ENCODE assay signal across 16 mouse cellular contexts in genomic region chr17:73893207-73893606, GRCm38 (mm10). TPM values are rescaled to one million over a fixed set of nuclear protein-coding genes. Genes with fewer than 3 reads are reported as not detected.
DNase-seq lines count a peak whose midpoint lies in the region; ATAC-seq and TF ChIP-seq lines count a peak whose summit lies in the region.
"Had no signal": no experiment of that assay in that cellular context is flagged by ENCODE, and none has a peak within 500 bp of the region (broad histone marks: within the 10 kb centered on the region; RNA-seq: fewer than 3 reads in every experiment).

No protein-coding gene starts in this region.

- peak; percentile 89 for DNase-seq in 416B (ENCODE audit: low read depth)
- peak; percentile 58 for DNase-seq in CD4-positive, CD25-positive, alpha-beta regulatory T cell, adult 2 months (ENCODE audit: low read depth, low spot score)
- DNase-seq in c-Kit-positive CD71-negative TER-119-negative erythroid progenitor cells, embryonic 14.5 days (ENCODE audit: low read depth) = peak; percentile 30
- DNase-seq in limb, embryonic 14.5 days (ENCODE audit: low spot score) = no peak
- DNase-seq in heart, adult 8-10 months (ENCODE audit: low spot score) = no peak
- DNase-seq in lung, postnatal 25 days (ENCODE audit: low spot score) = no peak
- DNase-seq: adrenal gland, postnatal 36 days; cerebellum, postnatal 36 days; forebrain, postnatal 0 days; heart, adult 2 months; left cerebral cortex, postnatal 4 days; lung, embryonic 14.5 days had no signal

- H3K4me3 ChIP-seq in limb, embryonic 14.5 days (replicated peaks; ENCODE audit: low read length) = no peak overlapping the region
- no peak overlapping the region for H3K4me3 ChIP-seq in intestine, embryonic 15.5 days (replicated peaks)
- H3K4me3 ChIP-seq: embryonic facial prominence, embryonic 13.5 days; heart, adult 2 months; midbrain, embryonic 10.5 days had no signal

- no peaks in the 10 kb centered on the region for H3K27me3 ChIP-seq in limb, embryonic 14.5 days (ENCODE audit: control insufficient read depth, insufficient read depth, low read length)
- H3K27me3 ChIP-seq in intestine, embryonic 15.5 days (replicated peaks) = no peaks in the 10 kb centered on the region
- H3K27me3 ChIP-seq: embryonic facial prominence, embryonic 13.5 days had no signal

- TF ChIP-seq POLR2A in limb, embryonic 14.5 days (IDR thresholded peaks at IDR 0.05; ENCODE audit: borderline replicate concordance, extremely low read depth, insufficient read depth, insufficient read length) = no peak

- no peaks in the 10 kb centered on the region for H3K36me3 ChIP-seq in limb, embryonic 14.5 days (ENCODE audit: control insufficient read depth, insufficient read depth, low read length)
- H3K36me3 ChIP-seq in intestine, embryonic 15.5 days = no peaks in the 10 kb centered on the region
- H3K36me3 ChIP-seq: embryonic facial prominence, embryonic 13.5 days; midbrain, embryonic 10.5 days had no signal

- 0 out of 2 replicates have a peak, but pooled peaks have one; percentile 50 for ATAC-seq in limb, embryonic 14.5 days (ENCODE audit: low FRiP score, low read depth)
- no peak for ATAC-seq in intestine, embryonic 15.5 days
- ATAC-seq: forebrain, postnatal 0 days had no signal

- H3K4me1 ChIP-seq in limb, embryonic 14.5 days (ENCODE audit: control insufficient read depth, insufficient read depth, low read length) = no peaks in the 10 kb centered on the region
- no peaks in the 10 kb centered on the region for H3K4me1 ChIP-seq in intestine, embryonic 15.5 days (replicated peaks)
- H3K4me1 ChIP-seq: embryonic facial prominence, embryonic 13.5 days; midbrain, embryonic 10.5 days had no signal

- H3K9ac ChIP-seq in limb, embryonic 14.5 days (ENCODE audit: low read depth, low read length, severe bottlenecking) = no peak overlapping the region
- no peak overlapping the region for H3K9ac ChIP-seq in intestine, embryonic 15.5 days
- H3K9ac ChIP-seq: embryonic facial prominence, embryonic 13.5 days; forebrain, postnatal 0 days; lung, embryonic 14.5 days had no signal

- H3K4me2 ChIP-seq in limb, embryonic 14.5 days (replicated peaks; ENCODE audit: low read depth, low read length, severe bottlenecking) = no peak overlapping the region
- no peak overlapping the region for H3K4me2 ChIP-seq in intestine, embryonic 15.5 days (replicated peaks)
- H3K4me2 ChIP-seq: embryonic facial prominence, embryonic 13.5 days; lung, embryonic 14.5 days had no signal

- 73% methylated on average over 10 of the region's 10 CpGs for WGBS in limb, embryonic 14.5 days
- WGBS in intestine, embryonic 15.5 days = 62% methylated on average over 10 of the region's 10 CpGs

- H3K27ac ChIP-seq in limb, embryonic 14.5 days (replicated peaks; ENCODE audit: low read depth, low read length) = no peak overlapping the region
- no peak overlapping the region for H3K27ac ChIP-seq in intestine, embryonic 15.5 days
- H3K27ac ChIP-seq: embryonic facial prominence, embryonic 13.5 days; heart, adult 2 months; kidney, postnatal 0 days; midbrain, embryonic 10.5 days had no signal

- H3K9me3 ChIP-seq in limb, embryonic 14.5 days (ENCODE audit: control insufficient read depth, low read length) = no peaks in the 10 kb centered on the region
- H3K9me3 ChIP-seq in intestine, embryonic 15.5 days = no peaks in the 10 kb centered on the region
- H3K9me3 ChIP-seq: embryonic facial prominence, embryonic 13.5 days; midbrain, embryonic 10.5 days had no signal

RNA-seq across cellular contexts. Expression of gene Xdh, which starts 56.8 kb away (rescaled TPM):
- 0.72 and 1.5 TPM in 2 replicates for polyA plus RNA-seq in limb, embryonic 14.5 days (2012; rRNA removed)
- polyA plus RNA-seq in limb, embryonic 14.5 days (2014; fragmentation: Nextera tagmentation; extraction: Ambion mirVana) = 1.1 and 1.5 TPM in 2 replicates
- polyA plus RNA-seq in intestine, embryonic 15.5 days (2015; fragmentation: Nextera tagmentation; extraction: Ambion mirVana) = 1.9 and 2.3 TPM in 2 replicates
- 100 to 1,000 TPM; 121 to 178 (median 130) TPM for total RNA-seq in heart, adult 8-10 months (2022)

Comparison
In these comparisons a context has a peak if more than half of its experiments do, and no peak if none do; other contexts are left out.
1. DNase-seq: peak in 416B (single experiment), CD4-positive, CD25-positive, alpha-beta regulatory T cell, adult 2 months (single experiment) and c-Kit-positive CD71-negative TER-119-negative erythroid progenitor cells, embryonic 14.5 days (single experiment); none in limb, embryonic 14.5 days (single experiment), heart, adult 8-10 months (single experiment) and lung, postnatal 25 days (single experiment).